Mouse (Mus musculus) gastrocnemius, postnatal 25 days (tissue): ENCODE measurements at regions not wholly inside any gene's neighbourhood (a gene's known extent, or its start where the extent isn't known, plus 50 kb on each side); places are given as distances from the start of the nearest gene placed in this dataset.

Experiments
- DNase-seq: peaks from one replicate; pipeline ENCODE4 v3.0.0; 2022

- DNase-seq = peak; percentile 21
Observed at GRCm38 (mm10) chr2:110426881-110427280, 63.9 kb upstream of the Fibin start.

GRCm38 (mm10) chr2:110452694-110453093 lies 89.7 kb upstream of the Fibin start:
- no peak for DNase-seq

DNA sequence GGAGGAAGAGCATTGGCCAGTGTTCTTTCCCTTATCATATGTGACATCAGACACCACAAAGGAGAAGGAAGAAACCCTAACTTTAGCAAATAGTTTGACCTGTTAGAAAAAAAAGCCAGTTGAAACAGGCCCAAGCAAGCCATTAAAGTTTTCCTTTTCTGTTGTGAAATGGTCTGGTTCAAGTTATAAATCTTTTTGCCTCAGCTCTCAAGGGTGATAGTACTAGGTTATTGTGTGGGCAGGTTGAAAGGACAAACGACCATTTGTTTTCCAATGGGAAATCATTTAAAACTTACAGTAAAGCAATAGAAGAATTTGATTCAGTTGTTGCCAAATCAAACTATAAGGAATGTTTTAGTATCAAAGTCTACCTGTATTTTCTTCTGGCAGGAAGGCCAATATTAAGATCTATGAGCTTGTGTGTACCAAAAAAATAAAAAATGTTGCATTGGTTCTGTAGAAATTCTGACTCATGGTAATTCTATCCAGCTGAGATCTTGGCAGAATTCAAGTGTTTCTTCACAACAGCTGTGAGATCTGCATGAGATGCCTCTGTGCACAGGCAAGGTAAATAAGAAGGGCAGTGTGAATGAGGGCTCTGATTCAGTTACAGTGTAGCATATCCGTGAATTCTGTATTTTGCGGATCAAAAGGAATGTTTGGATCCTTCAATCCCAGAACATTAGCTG lies 109.5 kb upstream of the Fibin start:
- no peak for DNase-seq

DNA sequence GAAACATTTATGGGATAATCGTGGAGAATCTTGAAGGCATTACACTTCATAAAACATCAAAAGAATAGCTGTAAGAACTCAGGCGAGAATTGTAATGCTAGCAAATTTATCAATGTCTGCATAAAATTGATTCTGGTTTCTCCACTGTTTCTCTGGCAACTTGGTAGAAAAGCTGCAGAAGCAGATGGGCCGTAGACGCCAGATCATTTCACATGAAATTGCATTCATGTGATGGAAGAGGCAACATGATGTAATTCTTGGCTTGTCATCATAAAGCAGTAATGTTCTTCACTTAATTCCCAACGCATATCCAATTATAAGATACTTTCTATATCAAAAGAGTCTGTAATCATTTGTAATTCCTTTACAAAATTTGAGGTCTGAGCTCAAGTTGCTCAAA lies 113.6 kb upstream of the Fibin start:
- DNase-seq = no peak

GRCm38 (mm10) chr2:110481327-110481726 lies 115.8 kb upstream of the Slc5a12 start:
- DNase-seq = no peak

DNA sequence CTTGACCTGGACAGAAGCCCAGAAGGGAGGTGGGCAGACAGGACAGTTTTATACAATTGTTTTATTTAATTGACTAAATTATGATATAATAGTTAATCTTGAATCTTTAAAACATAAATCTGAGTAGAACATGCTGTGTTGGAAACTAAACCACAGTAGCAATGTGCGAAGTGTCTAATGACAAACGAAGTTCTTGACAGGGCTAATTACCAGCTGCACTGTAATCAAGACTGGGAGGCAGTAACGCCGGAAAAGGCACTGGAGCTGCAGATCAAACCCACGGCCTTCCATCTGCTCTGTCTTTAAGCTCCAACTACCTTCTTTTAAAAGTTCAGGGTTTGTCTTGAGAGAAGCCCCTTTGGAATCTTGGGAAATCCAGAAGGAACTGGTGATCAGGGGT lies 110.9 kb upstream of the Slc5a12 start:
- no peak for DNase-seq

- peak; percentile 65 for DNase-seq
Observed at GRCm38 (mm10) chr2:110486724-110487123, 110.4 kb upstream of the Slc5a12 start.

DNA sequence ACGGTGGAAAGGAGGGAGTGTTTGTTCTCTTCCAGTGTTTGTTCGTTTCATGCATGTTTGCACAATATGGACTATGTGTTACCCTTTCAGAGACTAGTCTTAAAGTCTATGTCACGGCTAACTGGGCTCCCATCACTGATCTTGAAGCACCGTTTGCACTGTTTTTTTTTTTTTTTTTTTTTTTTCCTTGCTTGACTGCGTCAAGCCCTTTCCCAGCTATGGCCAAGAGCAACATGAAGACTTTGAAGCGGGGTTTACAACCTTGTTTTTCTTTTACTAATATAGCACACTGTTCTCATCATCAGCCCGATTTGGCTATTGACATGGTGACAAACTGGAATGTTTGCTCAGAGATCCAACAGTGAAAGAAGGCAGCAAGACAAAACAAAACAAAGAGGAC lies 109.1 kb upstream of the Slc5a12 start:
- no peak for DNase-seq

GRCm38 (mm10) chr2:110501786-110502185 lies 95.3 kb upstream of the Slc5a12 start:
- no peak for DNase-seq

GRCm38 (mm10) chr2:110508162-110508748 lies 88.8 kb upstream of the Slc5a12 start:
- DNase-seq = no peak

DNA sequence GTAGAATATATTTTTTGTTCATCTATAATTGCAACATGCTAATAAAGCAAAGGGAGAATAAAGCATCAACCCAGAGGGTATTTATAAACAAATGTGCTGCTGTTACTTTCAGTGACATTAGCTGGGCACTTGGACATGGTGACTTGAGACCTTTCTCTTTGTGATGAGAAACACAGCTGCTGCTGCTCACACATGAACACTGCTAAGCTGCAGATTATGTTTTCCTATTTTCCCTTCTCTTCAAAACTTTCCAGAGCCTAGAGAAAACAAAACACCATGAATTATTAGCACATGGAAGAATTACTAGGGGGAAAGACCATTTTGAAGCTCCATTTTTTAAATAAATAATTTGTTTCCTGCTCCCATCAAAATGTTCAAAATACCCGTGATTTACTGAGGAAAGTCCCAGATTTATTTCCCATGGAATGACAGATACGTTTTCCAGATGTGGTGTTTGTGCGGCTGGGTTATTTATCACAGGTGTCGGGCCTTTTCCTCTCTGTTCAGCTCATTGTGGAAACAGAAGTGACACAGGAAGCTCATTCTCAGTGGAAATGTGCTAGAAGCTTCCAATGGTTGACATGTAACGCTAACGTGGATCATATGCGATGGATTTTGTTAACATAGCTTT lies 73.8 kb upstream of the Slc5a12 start:
- DNase-seq = no peak

DNA sequence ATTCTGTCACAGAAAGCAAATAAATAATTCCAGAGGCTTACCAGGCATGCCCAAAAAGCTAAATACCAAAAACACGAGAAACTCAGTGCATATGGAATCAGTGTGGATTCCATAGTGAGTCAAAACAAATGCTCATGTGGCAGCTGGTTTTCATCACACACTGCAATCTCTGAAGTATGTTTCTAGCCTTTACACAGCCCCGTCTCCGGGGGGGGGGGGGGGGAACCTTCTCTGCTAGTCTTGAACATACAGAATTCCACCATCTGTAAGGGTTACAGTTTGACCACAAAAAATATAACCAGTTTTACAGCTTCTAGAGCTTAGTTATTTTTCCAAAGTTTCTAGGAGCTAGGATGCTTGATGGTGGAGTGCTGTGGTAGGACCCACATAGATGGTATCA lies 68.9 kb upstream of the Slc5a12 start:
- DNase-seq = no peak

GRCm38 (mm10) chr2:110540140-110540539 lies 57.0 kb upstream of the Slc5a12 start:
- DNase-seq = no peak

DNA sequence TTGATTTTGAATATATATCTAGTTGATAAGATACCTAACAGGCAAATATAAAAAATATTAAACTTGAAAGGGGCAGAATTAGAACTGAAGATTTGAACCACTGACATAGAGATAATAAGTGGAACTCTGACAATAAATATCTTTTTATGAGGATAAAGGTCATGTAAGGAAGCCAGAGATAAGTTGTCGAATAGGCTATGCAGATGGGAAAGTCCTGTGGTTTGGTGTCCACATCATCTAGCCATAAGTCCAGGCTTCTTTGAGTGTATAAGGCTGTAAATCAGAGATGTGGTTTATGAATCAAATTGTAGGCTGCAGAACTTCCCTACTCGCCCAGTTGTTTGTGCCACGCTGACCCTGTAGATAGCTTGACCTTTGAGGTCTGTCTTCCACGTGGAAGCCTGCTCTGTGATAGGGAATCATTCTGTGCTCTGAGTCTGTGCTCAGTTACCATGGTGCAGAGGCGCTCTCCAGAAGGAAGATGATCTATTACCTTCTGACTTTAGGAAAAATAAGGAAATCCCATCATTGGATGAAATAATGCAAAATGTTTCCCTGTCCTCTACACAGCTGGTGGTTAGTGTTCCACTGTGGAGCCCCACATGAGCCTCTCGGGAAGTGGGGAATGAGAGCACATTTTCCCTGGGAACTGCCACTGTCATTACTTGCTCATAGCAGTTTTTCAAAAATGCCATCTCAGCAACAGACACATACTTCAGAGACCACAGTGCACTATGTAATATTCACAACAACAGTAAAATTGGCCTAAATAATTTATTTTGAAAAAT lies 56.3 kb upstream of the Slc5a12 start:
- no peak for DNase-seq

DNA sequence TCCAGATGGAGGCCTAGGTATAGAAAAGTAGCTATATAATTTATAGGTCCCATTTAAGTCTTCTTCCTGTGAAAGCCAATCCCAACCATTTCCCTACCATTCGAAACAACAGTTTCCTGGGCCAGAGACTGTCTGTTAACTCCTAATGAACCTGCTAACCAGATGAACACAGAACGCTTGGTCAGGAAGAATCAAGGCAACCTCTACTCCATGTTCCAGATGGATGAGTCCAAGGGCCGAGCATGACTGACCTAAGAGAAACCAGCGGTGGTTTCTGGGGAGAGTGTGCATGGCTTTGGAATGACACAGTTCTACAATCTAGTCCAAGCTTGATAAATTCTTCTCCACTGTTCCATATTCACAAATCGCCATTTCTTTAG lies 55.8 kb upstream of the Slc5a12 start:
- no peak for DNase-seq
